Mouse (Mus musculus) heart, adult 2 months (tissue): Measurements from ENCODE around the gene Ccr1.

ENCODE experiments used
- CTCF ChIP-seq: fragments of 200-600 bp; IDR thresholded peaks from 2 replicates; pipeline ENCODE4 v1.8.1; 2022; ENCODE audit warnings: antibody characterized with exemption, mild to moderate bottlenecking, moderate library complexity
- EP300 ChIP-seq: fragments of 200-500 bp; IDR thresholded peaks from 2 replicates; pipeline ENCODE4 v1.6.1; 2011; ENCODE audit warnings: low read depth, low read length, control low read depth; ENCODE audit not compliant: insufficient read depth
- POLR2A ChIP-seq: fragments of 200-500 bp; IDR thresholded peaks from 2 replicates; pipeline ENCODE4 v1.6.1; 2011; ENCODE audit warnings: mild to moderate bottlenecking, low read depth, low read length, control low read depth; ENCODE audit not compliant: insufficient read depth

DNA sequence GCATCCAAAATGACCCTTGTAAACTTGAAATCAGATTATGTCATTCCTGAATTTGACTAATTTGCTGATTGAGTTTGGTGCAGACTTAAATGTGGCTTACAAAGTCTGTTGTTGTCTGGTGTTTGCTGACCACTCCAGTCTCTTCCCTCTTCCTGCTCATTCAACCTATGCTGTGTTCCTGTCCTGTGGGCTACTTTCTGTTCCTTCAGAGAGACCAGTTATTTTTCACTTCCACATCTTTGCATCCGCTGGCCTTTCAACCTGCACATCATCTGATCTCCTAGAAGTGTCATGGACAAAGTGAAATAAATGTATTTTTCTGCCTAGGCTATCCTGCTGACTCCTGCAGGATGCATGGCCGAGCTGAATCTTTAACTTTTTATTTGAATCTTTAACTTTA lies 14.9 kb downstream of the Ccr1 start:
- TF ChIP-seq CTCF = no peak
- TF ChIP-seq EP300 = no peak
- no peak for TF ChIP-seq POLR2A
